Mouse (Mus musculus) monocyte, adult 5-6 weeks (primary cell): ENCODE data around the gene 1700109H08Rik. TPM values are rescaled to one million over a fixed set of nuclear protein-coding genes. Genes with fewer than 3 reads are reported as not detected.
"Not testable (repeated sequence)": the region's sequence is repeated elsewhere in the genome, so short reads cannot be mapped to it uniquely, and the experiment has no call there.

Source experiments
- ATAC-seq: fragments of 153-309, 156-312 bp; replicated peaks from 2 replicates; pipeline ENCODE4 v1.8.0; 2017; ENCODE audit warnings: mild to moderate bottlenecking; ENCODE audit not compliant: low TSS enrichment, insufficient number of reproducible peaks, severe bottlenecking, poor library complexity, low FRiP score
- total RNA-seq: library from RNA; stranded (forward); fragments of 200-1000, 200-491, 200-594 nt; gene quantifications from 3 replicates; pipeline ENCODE4 v1.2.3, GENCODE M21; 2017

1700109H08Rik gene
- total RNA-seq, 1 experiment from 2014 or later, result 25.7 TPM

DNA sequence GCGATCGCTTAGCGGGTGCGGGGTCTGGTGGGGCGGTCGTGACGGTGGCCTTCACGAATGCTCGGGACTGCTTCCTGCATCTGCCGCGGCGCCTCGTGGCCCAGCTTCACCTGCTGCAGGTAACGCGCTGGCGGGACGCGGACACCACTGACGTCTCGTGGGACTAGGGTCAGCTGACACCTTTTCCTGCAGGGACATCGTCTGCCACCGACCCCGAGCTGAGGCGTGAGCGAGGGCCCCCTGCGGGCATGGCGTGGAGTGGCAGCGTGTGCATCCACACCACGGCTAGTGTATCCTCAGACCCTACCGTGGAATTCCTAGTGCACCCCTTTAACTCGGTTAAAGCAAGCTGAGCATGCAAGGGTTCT, 25.0 kb downstream of the 1700109H08Rik start, which contains the start of gene Rbm48:
Rbm48 (minus strand) TSS at position 187 of the 368 bp plus-strand sequence.
- ATAC-seq, result peak; percentile 71

DNA sequence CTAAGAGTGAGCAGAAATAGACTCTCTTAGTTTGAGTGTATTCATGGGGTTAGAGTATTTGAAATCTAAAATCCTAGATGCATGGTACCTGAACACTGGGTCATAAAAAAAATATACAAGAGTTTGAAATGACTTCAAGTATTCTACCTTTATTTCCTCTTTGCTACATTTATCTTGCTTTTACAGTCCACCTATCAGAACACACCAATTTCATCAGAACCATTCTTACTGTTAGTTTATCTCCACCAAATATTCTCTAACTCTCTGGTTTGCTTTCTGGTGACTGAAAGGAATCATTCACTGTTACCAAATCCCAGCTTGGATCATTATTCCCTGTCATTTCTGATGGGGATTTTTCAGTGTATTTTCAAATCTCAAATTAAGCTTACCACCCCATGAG, 25.8 kb downstream of the 1700109H08Rik start:
- no peak for ATAC-seq

DNA sequence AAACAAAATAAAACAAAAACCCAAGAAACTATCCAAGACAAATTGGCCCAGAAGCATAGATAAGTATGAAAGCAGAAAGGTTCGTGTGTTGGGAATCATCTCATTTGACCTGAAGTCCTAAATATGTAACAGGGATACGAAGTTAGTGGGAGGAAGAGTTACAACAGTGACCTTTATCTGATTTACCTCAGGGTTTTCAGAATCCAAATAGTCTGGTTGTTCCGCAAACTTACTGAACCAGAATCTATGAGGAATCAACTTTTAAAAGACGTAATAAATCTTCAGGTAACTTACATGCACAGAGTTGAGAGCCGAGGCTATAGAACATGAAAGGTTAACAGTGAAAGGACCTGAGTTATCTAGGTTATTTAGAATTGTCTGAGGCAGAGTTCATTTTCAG, 27.4 kb downstream of the 1700109H08Rik start:
- ATAC-seq, result no peak

DNA sequence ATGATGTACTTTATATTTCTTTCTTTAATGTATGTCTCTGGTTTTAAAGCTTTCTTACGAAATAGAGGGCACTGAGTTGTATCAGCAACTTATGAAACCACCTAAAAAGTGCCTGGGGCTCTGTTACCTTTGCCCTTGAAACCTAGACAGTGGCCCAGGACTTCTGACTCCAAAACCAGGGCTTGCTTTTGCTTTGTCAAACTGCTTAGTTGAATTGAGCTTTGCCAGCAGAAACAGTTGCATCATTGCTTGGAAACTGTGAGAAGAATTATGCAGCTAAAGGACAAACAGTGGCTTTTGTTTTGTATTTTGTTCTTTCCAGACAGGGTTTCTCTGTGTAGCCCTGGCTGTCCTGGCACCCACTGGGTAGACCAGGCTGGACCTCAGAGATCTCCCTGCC, 28.9 kb downstream of the 1700109H08Rik start:
- no peak for ATAC-seq

DNA sequence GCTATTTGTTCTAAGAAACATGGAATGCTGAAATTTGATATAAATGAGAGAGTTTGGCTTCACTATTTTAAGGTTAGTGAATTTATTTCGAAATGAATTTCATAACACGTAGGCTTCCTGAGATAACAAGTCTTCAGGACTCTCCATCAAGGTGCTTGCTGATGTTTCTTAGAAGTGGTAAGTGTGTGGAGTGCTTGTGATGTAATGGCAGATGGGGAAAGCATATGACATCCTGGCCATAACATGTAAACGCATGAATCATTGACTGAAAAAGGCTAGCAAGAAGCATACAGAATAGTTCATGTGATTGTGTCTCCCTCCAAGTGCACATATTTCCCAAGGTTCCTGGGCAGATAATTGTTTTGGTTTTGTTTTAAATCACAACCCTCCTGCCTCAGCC, 29.4 kb downstream of the 1700109H08Rik start:
- no peak for ATAC-seq

DNA sequence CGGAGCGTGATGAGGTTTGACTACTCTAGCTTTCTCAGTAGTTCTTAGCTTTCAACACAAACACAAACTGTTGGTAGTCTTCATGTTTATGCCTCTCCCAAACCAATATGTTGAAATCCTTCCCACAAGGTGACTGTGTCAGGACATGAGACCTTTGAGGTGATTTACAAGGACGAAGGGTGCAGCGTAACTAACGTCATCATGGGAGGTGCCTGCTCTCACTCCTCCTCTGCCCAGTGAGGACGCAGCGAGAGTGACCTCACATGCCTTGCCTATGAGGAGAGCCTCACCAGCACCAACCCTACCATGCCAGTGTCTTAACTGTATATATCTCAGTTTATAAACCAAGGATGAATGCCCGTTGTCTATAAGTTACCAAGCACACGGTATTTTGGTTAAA, 35.7 kb downstream of the 1700109H08Rik start:
- no peak for ATAC-seq

DNA sequence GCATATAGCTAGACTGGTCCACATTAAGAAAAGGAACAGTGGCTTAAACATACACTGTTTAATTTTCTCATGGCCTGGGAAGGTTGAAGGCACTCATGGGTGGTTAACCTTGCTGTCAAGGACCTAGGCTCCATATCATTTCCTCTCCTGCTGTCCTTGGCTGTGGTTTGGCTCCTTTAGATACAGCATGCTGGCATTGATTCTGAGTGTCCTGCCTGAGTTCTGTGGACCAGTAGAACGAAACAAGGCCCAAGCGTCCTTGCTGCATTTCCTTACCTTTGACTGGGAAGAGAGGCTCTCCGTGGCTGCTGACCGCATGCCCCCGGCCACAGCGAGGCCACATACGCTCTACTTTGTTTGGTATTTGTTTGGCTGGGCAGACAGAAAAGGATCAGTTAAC, 37.9 kb downstream of the 1700109H08Rik start:
- ATAC-seq, result 0 out of 2 replicates have a peak, but pooled peaks have one; percentile 40

DNA sequence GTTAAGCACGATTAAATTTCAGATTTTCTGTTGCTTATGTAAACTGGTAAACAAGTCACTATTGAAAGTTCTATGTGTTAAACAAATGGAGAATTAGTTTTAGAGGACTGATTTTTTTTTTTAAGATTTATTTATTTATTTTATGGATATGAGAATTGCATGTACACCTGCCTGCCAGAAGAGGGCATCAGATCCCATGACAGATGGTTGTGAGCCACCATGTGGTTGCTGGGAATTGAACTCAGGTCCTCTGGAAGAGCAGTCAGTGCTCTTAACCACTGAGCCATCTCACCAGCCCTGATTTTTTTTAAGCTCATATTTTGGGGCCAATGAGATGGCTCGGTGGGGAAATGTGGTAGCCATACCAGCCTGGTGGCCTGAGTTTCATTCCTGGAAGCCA, 40.5 kb downstream of the 1700109H08Rik start:
- not testable (repeated sequence) for ATAC-seq

DNA sequence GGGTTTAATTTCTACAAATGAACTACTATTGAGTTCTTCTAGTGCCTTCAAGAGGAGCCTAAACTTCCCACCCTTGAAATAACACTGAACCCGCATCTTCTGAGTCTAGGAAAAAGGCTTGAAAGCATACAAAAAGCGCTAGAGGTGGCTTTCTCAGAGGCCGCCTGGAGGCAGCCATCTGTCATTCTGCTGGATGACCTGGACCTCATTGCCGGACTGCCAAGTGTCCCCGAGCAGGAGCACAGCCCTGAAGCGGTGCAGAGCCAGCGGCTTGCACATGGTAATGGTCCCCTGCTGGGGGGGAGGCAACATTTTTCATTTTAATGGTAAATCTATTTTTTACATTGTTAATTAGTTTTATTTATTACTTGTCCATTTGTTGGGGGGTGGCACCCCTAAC, 49.1 kb downstream of the 1700109H08Rik start:
- no peak for ATAC-seq

DNA sequence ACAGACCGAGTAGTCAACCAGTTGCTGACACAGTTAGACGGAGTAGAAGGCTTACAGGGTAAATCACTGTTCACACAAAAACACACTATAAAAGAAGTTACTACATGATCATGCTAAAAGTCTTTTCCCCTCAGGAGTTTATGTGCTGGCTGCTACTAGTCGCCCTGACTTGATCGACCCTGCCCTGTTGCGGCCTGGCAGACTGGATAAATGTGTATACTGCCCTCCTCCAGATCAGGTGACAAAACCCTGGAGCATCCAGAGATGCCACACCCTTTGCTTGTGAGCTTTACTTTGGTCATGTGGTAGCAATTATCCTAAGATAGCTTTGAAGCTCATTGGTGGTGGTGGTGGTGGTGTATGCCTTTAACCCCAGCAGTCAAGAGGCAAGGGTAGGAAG, 58.7 kb downstream of the 1700109H08Rik start:
- no peak for ATAC-seq

DNA sequence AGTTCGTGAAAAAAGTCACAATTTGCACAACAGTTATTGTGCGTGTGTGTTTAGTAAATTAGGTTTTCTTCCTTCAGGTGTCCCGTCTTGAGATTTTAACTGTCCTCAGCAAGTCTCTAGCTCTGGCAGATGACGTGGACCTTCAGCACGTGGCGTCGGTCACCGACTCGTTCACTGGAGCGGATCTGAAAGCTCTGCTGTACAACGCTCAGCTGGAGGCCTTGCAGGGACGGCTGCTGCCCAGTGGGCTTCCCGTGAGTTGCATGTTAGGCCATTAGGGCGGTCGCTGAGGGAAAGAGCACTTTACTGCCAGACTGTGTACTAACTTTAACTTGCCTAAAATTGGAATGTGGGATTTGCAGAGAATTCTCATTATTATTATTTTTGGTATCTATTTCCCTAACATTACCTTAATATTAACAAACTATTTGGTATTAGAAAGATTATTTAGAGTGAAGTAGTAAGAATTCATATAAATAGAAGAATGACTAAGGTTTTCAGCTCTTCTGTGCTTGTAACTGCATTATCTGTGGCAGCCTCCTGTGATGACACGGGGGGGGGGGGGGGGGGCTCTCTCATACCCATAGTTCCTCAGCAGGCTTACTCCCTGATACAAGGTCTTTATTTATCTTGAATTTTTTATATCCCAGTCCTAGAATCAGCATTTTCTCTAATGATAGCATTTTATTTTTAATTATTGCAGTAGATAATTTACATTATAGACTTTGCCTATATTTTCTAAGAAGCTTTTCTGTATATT, 60.3 kb downstream of the 1700109H08Rik start:
- no peak for ATAC-seq

DNA sequence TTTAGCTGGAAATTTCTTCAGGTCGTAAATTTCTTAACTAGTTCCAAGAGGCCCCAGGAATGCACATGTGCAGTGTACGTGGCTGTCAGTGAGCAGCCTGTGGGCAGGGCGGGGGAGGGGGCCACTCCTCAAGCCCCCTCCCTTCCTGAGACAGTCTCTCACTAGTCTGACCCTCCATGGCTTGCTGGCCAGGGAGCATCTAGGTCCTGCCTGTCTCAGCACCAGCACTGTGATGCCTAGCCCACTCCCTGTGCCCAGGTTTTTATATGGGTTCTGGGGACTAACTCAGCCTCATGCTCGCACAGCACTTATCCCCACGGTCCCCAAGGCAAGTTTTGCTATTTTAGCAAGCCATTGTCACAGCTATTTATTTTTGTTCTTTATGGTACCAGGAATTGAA, 60.9 kb downstream of the 1700109H08Rik start:
- ATAC-seq, result no peak

DNA sequence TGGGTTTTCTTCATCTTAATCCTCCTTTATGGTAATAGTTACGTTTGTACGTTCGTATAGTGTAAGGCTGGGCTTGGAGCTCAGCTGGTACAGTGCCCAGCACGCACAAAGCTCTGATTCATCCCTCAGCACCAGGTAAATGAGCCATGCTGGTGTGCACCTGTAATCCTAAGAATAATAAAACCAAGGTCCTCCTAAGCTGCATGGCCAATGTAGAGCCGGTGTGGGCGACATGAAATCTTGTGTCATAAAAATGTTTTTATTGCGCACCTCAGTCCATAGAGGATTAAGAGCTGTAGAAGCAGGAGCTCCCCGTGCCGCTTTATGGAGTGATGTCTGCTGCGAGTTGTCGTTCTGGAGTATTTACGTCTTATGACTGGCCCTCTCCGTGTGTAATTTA, 61.9 kb downstream of the 1700109H08Rik start:
- ATAC-seq, result no peak

DNA sequence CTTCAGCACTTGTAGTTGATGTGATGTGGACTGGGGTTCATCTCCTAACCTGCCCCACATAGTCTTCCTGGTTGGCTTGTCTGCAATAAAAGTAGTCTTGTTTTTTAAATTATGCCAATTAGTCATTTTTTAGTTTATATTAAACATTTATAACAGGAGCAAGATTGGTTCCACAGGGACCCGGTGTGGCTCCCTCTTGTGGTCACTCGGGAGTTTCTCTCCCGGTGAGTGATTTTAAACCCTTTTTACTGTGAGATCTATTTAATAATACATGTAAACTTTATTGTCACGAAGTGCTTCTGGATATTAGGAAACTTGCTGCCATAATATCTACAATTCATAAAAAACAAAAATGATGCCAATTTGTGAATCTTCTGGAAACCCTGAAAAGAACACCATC, 62.6 kb downstream of the 1700109H08Rik start:
- no peak for ATAC-seq

Other genes starting within 250 kb of the 1700109H08Rik start
- 9.9 to 16.1 TPM (median 11.5 TPM) in 3 replicates for gene Cdk6, start 230.1 kb upstream of the 1700109H08Rik start, total RNA-seq
- 76.0 to 90.1 TPM (median 79.9 TPM) in 3 replicates for gene Fam133b, start 27.7 kb upstream of the 1700109H08Rik start, total RNA-seq
- gene Pex1, start 24.5 kb downstream of the 1700109H08Rik start, total RNA-seq, result 11.5 to 35.7 TPM (median 17.7 TPM) in 3 replicates
- 56.4 to 61.2 TPM (median 57.4 TPM) in 3 replicates for gene Rbm48, start 25.0 kb downstream of the 1700109H08Rik start, total RNA-seq
- not detected in 3 replicates for gene Tmbim7, start 79.6 kb downstream of the 1700109H08Rik start, total RNA-seq
- gene Gatad1, start 85.6 kb downstream of the 1700109H08Rik start, total RNA-seq, result 87.9 to 138 TPM (median 109 TPM) in 3 replicates
- 61.0 to 88.3 TPM (median 78.2 TPM) in 3 replicates for gene Ankib1, start 231.4 kb downstream of the 1700109H08Rik start, total RNA-seq
- 75.0 to 108 TPM (median 86.0 TPM) in 3 replicates for gene Krit1, start 231.6 kb downstream of the 1700109H08Rik start, total RNA-seq